23 mouse cellular contexts compared by ENCODE assay signal in the genomic region with DNA sequence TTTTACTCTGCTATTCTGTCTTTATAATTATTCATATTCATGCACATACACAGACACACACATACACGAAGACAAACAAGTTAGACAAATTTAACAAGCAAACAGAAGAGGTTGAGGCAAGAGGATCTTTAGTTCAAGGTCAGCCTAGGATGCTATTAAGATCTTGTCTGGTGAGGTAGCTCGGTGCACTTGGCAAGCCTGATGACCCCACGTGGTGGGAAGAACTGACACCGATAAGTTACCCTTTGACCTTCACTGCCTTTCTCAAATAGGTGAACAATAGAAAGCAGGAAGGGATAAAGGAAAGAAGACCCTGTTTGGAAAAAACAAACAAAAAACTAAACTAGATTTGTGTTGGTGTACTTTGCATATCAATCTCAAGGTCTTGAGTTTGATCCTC. TPM values are rescaled to one million over a fixed set of nuclear protein-coding genes. Genes with fewer than 3 reads are reported as not detected.
DNase-seq lines count a peak whose midpoint lies in the region; ATAC-seq and TF ChIP-seq lines count a peak whose summit lies in the region.
"Had no signal": no experiment of that assay in that cellular context is flagged by ENCODE, and none has a peak within 500 bp of the region (broad histone marks: within the 10 kb centered on the region; RNA-seq: fewer than 3 reads in every experiment).

No protein-coding gene starts in this region.

- no peak for ATAC-seq in megakaryocyte, adult 5-6 weeks (ENCODE audit: poor library complexity, severe bottlenecking)
- ATAC-seq: forebrain, embryonic 14.5 days; intestine, embryonic 16.5 days; liver, embryonic 12.5 days; liver, postnatal 0 days; midbrain, embryonic 15.5 days had no signal

- peak; percentile 66 for DNase-seq in kidney, adult 11 months
- DNase-seq in kidney, postnatal 14 days = no peak
- DNase-seq in layer of hippocampus, adult 2 months (ENCODE audit: low spot score in 2 of 2) = no peak
- no peak for DNase-seq in layer of hippocampus, adult 11-12 months (ENCODE audit: low spot score)
- peak; percentile 57 for DNase-seq in ES-CJ7 (ENCODE audit: low read depth, low spot score)
- DNase-seq: cerebellum, adult 8-10 months; cerebellum, postnatal 25 days; gastrocnemius, postnatal 25 days; heart, adult 2 months; kidney, postnatal 4 days; layer of hippocampus, adult 9-11 months; liver, postnatal 0 days; spleen, adult 18-20 months; thymus, adult 2 months; thymus, postnatal 36 days had no signal

- TF ChIP-seq POLR2A in ES-Bruce4 (IDR thresholded peaks at IDR 0.05; ENCODE audit: insufficient read depth, low read length) = no peak

- H3K4me3 ChIP-seq in layer of hippocampus, adult 2 months = no peak overlapping the region
- H3K4me3 ChIP-seq in ES-Bruce4 (ENCODE audit: low read depth, low read length) = no peak overlapping the region
- H3K4me3 ChIP-seq: heart, adult 2 months; hindbrain, embryonic 12.5 days; liver, embryonic 12.5 days; midbrain, embryonic 15.5 days had no signal

- H3K9me3 ChIP-seq in ES-Bruce4 (replicated peaks; ENCODE audit: control insufficient read depth, insufficient read depth, low read length, poor library complexity, severe bottlenecking) = no peaks in the 10 kb centered on the region
- H3K9me3 ChIP-seq: G1E; hindbrain, embryonic 12.5 days; liver, embryonic 12.5 days; midbrain, embryonic 15.5 days had no signal

- 0 out of 2 replicates have a peak overlapping the region, but pooled peaks have one; percentile 6 for H3K27ac ChIP-seq in layer of hippocampus, adult 2 months
- peak overlapping the region; percentile 55; the same call in 1 of the 2 replicates for H3K27ac ChIP-seq in ES-Bruce4 (ENCODE audit: insufficient read depth, low read length)
- H3K27ac ChIP-seq: heart, adult 2 months; liver, embryonic 12.5 days; midbrain, embryonic 15.5 days had no signal

- peaks cover 5% of the 10 kb centered on the region for H3K4me1 ChIP-seq in ES-Bruce4 (ENCODE audit: control insufficient read depth, insufficient read depth, low read length)

- H3K36me3 ChIP-seq in ES-Bruce4 (ENCODE audit: control insufficient read depth, insufficient read depth, low read length, poor library complexity, severe bottlenecking) = no peaks in the 10 kb centered on the region; the same call in 1 of the 2 replicates
- H3K36me3 ChIP-seq: G1E; hindbrain, embryonic 12.5 days; liver, embryonic 12.5 days; midbrain, embryonic 15.5 days had no signal

- peak; percentile 69; the same call in 1 of the 2 replicates for TF ChIP-seq EP300 in ES-Bruce4 (IDR thresholded peaks at IDR 0.05; ENCODE audit: insufficient read depth, low read depth, low read length)

- no peak for TF ChIP-seq CTCF in layer of hippocampus, adult 2 months (conservative IDR thresholded peaks at IDR 0.05)
- no peak for TF ChIP-seq CTCF in ES-Bruce4 (IDR thresholded peaks at IDR 0.05; ENCODE audit: low read depth, low read length)

- no peak overlapping the region for H3K9ac ChIP-seq in ES-Bruce4 (ENCODE audit: low read depth, poor library complexity, severe bottlenecking)
- H3K9ac ChIP-seq: hindbrain, embryonic 12.5 days; liver, embryonic 12.5 days; liver, postnatal 0 days; midbrain, embryonic 15.5 days had no signal

- no peaks in the 10 kb centered on the region for H3K27me3 ChIP-seq in ES-Bruce4 (ENCODE audit: control insufficient read depth, insufficient read depth, low read length, poor library complexity, severe bottlenecking)
- H3K27me3 ChIP-seq: hindbrain, embryonic 12.5 days; liver, embryonic 12.5 days; midbrain, embryonic 15.5 days had no signal

RNA-seq across cellular contexts. Expression of gene Ncoa3, which starts 10.0 kb away (rescaled TPM):
- 10 to 100 TPM; 27.8 to 37.7 TPM for total RNA-seq in layer of hippocampus, adult 2 months (2021)
- 118 and 124 TPM in 2 replicates for polyA plus RNA-seq in ES-Bruce4 (2011; ENCODE audit: insufficient read depth, insufficient read length, low read depth, missing spikeins)
- total RNA-seq in megakaryocyte, adult 5-6 weeks (2015) = 50.7 and 54.8 TPM in 2 replicates
- 55.7 and 59.8 TPM in 2 replicates for total RNA-seq in megakaryocyte, adult 5-6 weeks (2017)

Comparison
In these comparisons a context has a peak if more than half of its experiments do, and no peak if none do; other contexts are left out.
1. DNase-seq: peak in kidney, adult 11 months (single experiment) and ES-CJ7 (single experiment); none in kidney, postnatal 14 days (single experiment), layer of hippocampus, adult 2 months (0 of 2) and layer of hippocampus, adult 11-12 months (single experiment).